Mouse (Mus musculus) embryonic facial prominence, embryonic 11.5 days (tissue): ENCODE results near the gene Gm826. TPM values are rescaled to one million over a fixed set of nuclear protein-coding genes. Genes with fewer than 3 reads are reported as not detected.

Experiments
- ATAC-seq: fragments of 200-750 bp; cut with Nextera tagmentation; replicated peaks from 2 replicates; pipeline ENCODE4 v1.8.0; 2017; ENCODE audit warnings: low read depth; ENCODE audit not compliant: insufficient number of reproducible peaks, low FRiP score, low TSS enrichment
- DNase-seq: peaks from one replicate; pipeline ENCODE4 v3.0.0-alpha.2; 2015; ENCODE audit warnings: low spot score
- H3K27ac ChIP-seq: fragments of 300-500 bp; sonication (generic); replicated peaks from 2 replicates; pipeline ENCODE4 v1.5.1; 2014; ENCODE audit warnings: mild to moderate bottlenecking, low read depth, low read length, control low read depth
- H3K27me3 ChIP-seq: fragments of 300-500 bp; sonication (generic); 2 replicates; pipeline ENCODE4 v1.6.1; 2014; ENCODE audit warnings: mild to moderate bottlenecking, low read length, moderate library complexity, mixed read lengths; ENCODE audit not compliant: control insufficient read depth, insufficient read depth
- H3K36me3 ChIP-seq: fragments of 300-500 bp; sonication (generic); replicated peaks from 2 replicates; pipeline ENCODE4 v1.6.1; 2014; ENCODE audit warnings: low read depth, mild to moderate bottlenecking, low read length, moderate library complexity, mixed read lengths; ENCODE audit not compliant: control insufficient read depth, insufficient read depth
- H3K4me1 ChIP-seq: fragments of 300-500 bp; sonication (generic); 2 replicates; pipeline ENCODE4 v1.6.1; 2014; ENCODE audit warnings: low read length, mixed read lengths; ENCODE audit not compliant: control insufficient read depth, insufficient read depth
- H3K4me2 ChIP-seq: fragments of 300-500 bp; sonication (generic); 2 replicates; pipeline ENCODE4 v1.6.1; 2014; ENCODE audit warnings: low read depth, mild to moderate bottlenecking, control low read depth, low read length, moderate library complexity
- H3K4me3 ChIP-seq: fragments of 300-500 bp; sonication (generic); 2 replicates; pipeline ENCODE4 v1.5.1; 2014; ENCODE audit warnings: low read depth, low read length, control low read depth
- H3K9ac ChIP-seq: fragments of 300-500 bp; sonication (generic); replicated peaks from 2 replicates; pipeline ENCODE4 v1.6.1; 2014; ENCODE audit warnings: mild to moderate bottlenecking, control low read depth, low read length
- H3K9me3 ChIP-seq: fragments of 300-500 bp; sonication (generic); replicated peaks from 2 replicates; pipeline ENCODE4 v1.6.1; 2016; ENCODE audit warnings: mild to moderate bottlenecking, low read length, inconsistent platforms, mixed read lengths; ENCODE audit not compliant: control insufficient read depth
- WGBS: fragments of 180-500 bp; shearing (Covaris S2); extraction: QIAGEN DNeasy Blood & Tissue Kit; methylation state at CpG from one replicate; pipeline ENCODE4 v1.1.7; 2014; 5-methylcytosine and 5-hydroxymethylcytosine counted together
- polyA plus RNA-seq: library from polyadenylated mRNA; unstranded; fragments of >200 nt; fragmentation: Nextera tagmentation; extraction: Ambion mirVana; gene quantifications from 2 replicates; pipeline ENCODE4 v1.2.1, GENCODE M21; 2014

The Gm826 gene
- polyA plus RNA-seq: not detected in 2 replicates

DNA sequence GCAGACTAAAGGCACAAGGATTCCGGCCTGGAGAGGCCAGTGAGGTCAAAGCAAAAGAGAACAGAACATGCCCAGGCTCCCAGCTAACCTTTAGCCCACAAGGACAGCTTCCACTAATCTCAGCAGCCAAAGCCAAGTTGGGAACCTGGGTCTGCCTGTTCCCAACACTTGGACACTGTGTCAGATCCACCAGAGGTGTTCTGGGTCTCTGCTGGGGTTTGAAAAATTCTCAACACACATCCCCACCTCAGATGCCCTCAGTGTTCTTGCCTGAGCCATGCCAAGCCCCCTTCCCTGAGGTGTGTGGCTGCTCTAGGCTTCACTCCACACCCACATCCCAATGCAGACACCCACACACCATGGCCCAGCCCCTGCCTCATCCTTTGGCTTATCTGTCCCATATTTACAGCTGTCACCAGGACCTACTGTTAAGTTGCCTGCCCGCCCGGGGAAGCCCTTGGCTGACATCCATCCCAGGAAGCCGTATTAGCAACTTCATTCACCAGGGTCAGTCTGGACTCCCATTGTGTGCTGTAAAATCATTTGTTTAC lies at the start of gene Gm826:
Gm826 (minus strand) TSS at position 52 of the 551 bp plus-strand sequence.
- ATAC-seq (no peak), DNase-seq (no peak)
- H3K9ac ChIP-seq: no peak within 1 kb of the TSS
- no peak within 1 kb of the TSS for H3K4me3 ChIP-seq
- H3K27me3 ChIP-seq: no peaks in the 10 kb centered on the region
- H3K4me1 ChIP-seq: no peaks in the 10 kb centered on the region
- WGBS: 74% methylated on average over 4 of the region's 4 CpGs
- H3K4me2 ChIP-seq: no peak within 1 kb of the TSS
- no peaks in the 10 kb centered on the region for H3K9me3 ChIP-seq
- no peak within 1 kb of the TSS for H3K27ac ChIP-seq
- H3K36me3 ChIP-seq: no peaks in the 10 kb centered on the region

DNA sequence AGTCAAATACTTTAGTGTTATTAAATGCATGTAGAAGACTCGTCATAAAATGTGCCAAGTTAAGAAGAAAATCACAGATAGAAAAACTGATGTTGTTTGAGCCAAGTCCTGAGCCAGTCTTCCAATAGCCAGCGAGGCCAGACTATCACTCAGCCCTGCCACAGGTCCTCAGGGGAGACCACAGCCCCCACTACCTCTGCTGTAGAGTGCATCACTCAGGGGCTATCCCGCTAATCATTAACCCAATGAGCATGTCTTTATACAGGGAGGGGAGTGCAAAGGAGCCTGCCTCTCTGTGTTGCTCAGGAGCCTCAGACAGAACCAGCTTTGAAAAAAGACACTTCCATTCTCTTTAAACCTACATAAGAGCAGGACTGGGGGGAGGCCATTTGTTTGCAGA lies 49.5 kb upstream of the Gm826 start:
- Histone ChIP-seq H3K4me2 (no peak overlapping the region), H3K9ac (no peak overlapping the region), H3K4me3 (no peak overlapping the region), H3K27ac (no peak overlapping the region), H3K27me3 (no peaks in the 10 kb centered on the region), H3K36me3 (no peaks in the 10 kb centered on the region), H3K4me1 (no peaks in the 10 kb centered on the region), H3K9me3 (no peaks in the 10 kb centered on the region)
- WGBS: 62% methylated on average over 3 of the region's 3 CpGs
- DNase-seq (no peak), ATAC-seq (no peak)

GRCm38 (mm10) chr2:160378271-160378670 lies 44.3 kb upstream of the Gm826 start:
- Histone ChIP-seq H3K27ac (no peak overlapping the region), H3K4me3 (no peak overlapping the region), H3K4me1 (no peaks in the 10 kb centered on the region), H3K36me3 (no peaks in the 10 kb centered on the region), H3K9ac (no peak overlapping the region), H3K9me3 (no peaks in the 10 kb centered on the region), H3K4me2 (no peak overlapping the region), H3K27me3 (peaks cover 1% of the 10 kb centered on the region; the same call in 1 of the 2 replicates)
- 42% methylated on average over 4 of the region's 4 CpGs for WGBS
- DNase-seq (peak; percentile 62), ATAC-seq (no peak)

DNA sequence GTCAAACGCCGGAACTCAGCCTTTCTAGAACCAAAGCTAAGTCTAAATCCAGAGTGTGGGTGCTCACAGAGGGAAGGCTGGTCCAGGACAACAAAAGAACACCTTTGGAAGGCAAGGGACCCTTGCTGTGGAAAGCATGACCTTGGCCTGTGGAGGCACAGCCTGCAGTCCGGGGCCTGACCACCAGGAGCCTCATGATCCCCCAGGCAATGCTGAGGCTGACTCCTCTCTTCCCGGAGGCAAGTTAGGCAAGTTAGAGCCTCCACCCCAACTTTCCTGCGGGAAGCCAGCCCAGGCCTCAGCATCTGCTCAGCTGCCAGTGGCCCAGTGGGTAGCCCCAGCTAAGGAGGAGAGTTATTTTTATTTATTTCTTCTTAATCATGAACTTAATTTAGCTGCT lies 42.3 kb upstream of the Gm826 start:
- DNase-seq (no peak), ATAC-seq (no peak)
- WGBS: 37% methylated on average over 5 of the region's 5 CpGs
- no peak overlapping the region for H3K27ac ChIP-seq
- H3K4me2 ChIP-seq: no peak overlapping the region
- H3K4me1 ChIP-seq: no peaks in the 10 kb centered on the region
- H3K9me3 ChIP-seq: no peaks in the 10 kb centered on the region
- no peaks in the 10 kb centered on the region for H3K36me3 ChIP-seq
- H3K4me3 ChIP-seq: no peak overlapping the region
- peaks cover 13% of the 10 kb centered on the region for H3K27me3 ChIP-seq
- no peak overlapping the region for H3K9ac ChIP-seq

DNA sequence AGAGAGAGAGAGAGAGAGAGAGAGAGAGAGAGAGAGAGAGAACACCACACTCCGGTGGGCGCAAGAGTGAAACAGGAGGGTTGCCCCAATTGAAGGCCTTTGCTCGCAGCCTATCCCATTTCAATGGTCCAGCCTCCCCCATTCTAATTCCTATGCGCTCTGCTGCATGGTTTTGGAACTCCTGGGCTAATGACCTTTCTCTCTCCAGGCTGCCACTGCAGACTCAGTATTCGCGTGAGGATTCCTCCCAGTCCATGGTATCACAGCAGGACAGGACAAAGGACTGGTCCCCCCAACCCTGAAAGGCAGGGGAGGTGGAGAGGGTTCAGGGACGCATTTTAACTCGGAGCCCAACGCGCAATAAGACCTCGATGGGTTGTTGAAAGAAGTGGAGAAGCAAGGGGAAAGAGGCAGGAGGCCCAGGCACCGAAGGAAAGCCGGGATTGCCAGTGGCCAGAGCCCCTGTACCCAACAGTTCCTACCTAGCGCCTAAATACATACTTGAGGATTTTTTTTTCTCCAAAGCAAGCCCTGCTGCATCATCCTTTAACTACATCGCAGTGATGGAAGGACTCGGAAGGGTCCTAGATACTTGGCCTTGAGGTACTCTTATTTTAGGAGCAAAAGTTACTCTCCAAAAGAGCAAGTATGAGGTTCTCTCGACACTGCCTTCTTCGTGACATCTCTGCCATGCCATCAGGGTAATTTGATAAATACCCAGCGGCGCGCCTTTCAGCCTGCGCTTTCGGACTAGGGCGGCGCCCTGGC lies 35.9 kb upstream of the Gm826 start:
- no peak for DNase-seq
- Histone ChIP-seq H3K27ac (no peak overlapping the region), H3K4me1 (peaks cover 8% of the 10 kb centered on the region), H3K4me2 (peak overlapping the region; percentile 89; the same call in 1 of the 2 replicates), H3K9me3 (no peaks in the 10 kb centered on the region), H3K36me3 (no peaks in the 10 kb centered on the region), H3K4me3 (peak overlapping the region; percentile 28; the same call in 1 of the 2 replicates), H3K27me3 (peaks cover 49% of the 10 kb centered on the region), H3K9ac (no peak overlapping the region)
- 2% methylated on average over 25 of the region's 25 CpGs for WGBS
- no peak for ATAC-seq

DNA sequence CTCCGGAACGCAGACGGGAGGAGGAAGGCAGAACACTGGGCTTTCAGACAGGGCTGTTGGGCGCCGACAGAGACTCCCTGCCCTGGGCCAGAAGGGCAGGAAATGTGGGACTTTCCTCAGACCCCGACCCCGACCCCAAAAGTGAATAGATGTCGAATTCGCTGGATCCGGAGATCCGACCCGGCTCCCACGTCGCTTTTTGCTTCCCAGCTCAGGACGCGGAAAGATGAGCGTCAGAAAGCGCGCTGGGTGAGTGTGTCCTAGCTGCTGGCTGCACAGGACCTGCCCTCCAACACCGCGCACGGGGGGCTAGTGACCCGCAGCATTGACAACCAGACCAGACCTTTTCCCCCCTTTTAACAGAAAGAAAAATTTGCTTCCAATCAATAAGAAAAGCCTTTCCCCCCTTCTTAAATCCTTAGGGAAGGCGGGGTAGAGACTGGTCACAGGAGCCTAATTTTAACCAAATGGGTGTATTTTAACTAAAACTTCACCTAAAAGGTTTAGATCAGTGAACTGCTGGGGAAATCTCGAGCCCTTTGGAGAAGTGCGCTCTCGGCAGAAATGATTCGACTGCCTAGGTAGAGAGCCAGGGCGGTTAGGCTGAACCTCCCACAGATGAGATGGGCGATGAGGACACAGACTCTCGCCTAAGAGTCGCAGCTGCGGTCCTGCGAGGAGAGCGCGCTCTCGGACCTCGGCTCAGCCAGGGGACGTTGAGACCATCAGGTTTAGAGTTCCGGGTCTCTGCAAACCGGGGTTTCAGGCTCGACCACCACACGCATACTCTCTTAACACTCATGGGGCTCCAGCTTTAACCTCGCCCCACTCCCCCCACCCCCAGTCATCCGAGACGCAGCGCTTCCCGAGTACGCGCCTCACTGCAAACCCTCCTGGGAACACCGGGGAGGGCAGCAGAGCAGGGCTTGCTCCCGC lies 34.7 kb upstream of the Gm826 start:
- no peak overlapping the region for H3K27ac ChIP-seq
- H3K27me3 ChIP-seq: peaks cover 51% of the 10 kb centered on the region
- peak overlapping the region; percentile 1 for H3K9ac ChIP-seq
- H3K4me2 ChIP-seq: peak overlapping the region; percentile 89
- WGBS: under 1% methylated on average over 52 of the region's 52 CpGs
- no peaks in the 10 kb centered on the region for H3K9me3 ChIP-seq
- no peaks in the 10 kb centered on the region for H3K36me3 ChIP-seq
- DNase-seq: peak; percentile 52
- H3K4me1 ChIP-seq: peaks cover 8% of the 10 kb centered on the region
- ATAC-seq: no peak
- peak overlapping the region; percentile 28 for H3K4me3 ChIP-seq

DNA sequence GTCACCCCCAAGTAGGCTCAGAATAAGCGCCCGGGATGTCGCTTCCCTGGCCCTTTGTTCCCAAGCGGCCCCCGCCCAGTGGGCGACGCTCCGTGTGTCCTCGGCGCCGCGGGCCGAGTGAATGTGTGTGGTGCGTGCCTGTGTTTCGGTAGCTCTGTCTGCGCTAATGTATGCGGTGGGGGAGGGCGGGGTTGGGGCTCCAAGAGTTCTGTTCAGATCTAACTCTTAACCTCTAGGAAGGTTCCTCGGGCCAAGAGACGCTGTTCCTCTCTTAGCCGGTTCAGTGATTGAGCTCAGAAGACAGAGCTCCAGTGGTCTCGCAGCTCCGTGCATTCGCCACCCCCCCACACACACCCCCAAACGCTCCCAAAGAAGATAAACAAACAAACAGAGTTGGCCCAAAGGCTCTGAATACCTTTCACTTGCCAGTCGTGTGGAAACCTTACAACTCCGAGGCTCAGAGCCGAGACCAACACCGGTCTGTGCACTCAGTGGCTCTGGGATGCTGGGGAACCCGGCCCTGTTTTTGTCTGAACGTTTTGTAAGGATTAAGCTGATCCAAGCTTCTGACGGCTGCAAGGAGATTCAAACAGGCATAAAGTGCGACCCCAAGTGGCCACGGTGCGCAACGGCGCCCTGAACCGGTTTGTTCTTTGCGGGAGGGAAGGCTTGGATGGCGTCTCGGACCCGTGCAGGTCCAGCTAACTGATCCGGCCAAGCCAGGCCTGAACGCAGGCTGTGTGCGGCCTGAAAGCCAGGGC lies 33.7 kb upstream of the Gm826 start:
- Histone ChIP-seq H3K27ac (peak overlapping the region; percentile 5), H3K4me1 (peaks cover 8% of the 10 kb centered on the region), H3K9me3 (no peaks in the 10 kb centered on the region), H3K9ac (peak overlapping the region; percentile 56), H3K36me3 (no peaks in the 10 kb centered on the region), H3K27me3 (peaks cover 55% of the 10 kb centered on the region), H3K4me2 (peak overlapping the region; percentile 89), H3K4me3 (peak overlapping the region; percentile 54)
- under 1% methylated on average over 45 of the region's 45 CpGs for WGBS
- ATAC-seq (peak; percentile 66), DNase-seq (peak; percentile 95)
